Comparison of ENCODE assay signal across 8 mouse cellular contexts in genomic region chr5:140332519-140332918, GRCm38 (mm10). TPM values are rescaled to one million over a fixed set of nuclear protein-coding genes. Genes with fewer than 3 reads are reported as not detected.
A peak's percentile ranks its signal among the peaks of the same experiment; 100 is the strongest.
DNase-seq lines count a peak whose midpoint lies in the region; ATAC-seq and TF ChIP-seq lines count a peak whose summit lies in the region.

No protein-coding gene starts in this region.

- WGBS in kidney, embryonic 16.5 days = 52% methylated on average over 4 of the region's 4 CpGs

- H3K27ac ChIP-seq in kidney, embryonic 16.5 days (ENCODE audit: low read length) = peak overlapping the region; percentile 96
- no peak overlapping the region for H3K27ac ChIP-seq in gastrocnemius, adult 2 months

- H3K36me3 ChIP-seq in kidney, embryonic 16.5 days (ENCODE audit: insufficient read depth, low read length) = peaks cover 22% of the 10 kb centered on the region

- peak overlapping the region; percentile 81 for H3K4me3 ChIP-seq in kidney, embryonic 16.5 days (ENCODE audit: low read length)
- H3K4me3 ChIP-seq in gastrocnemius, adult 2 months = no peak overlapping the region

- peaks cover 19% of the 10 kb centered on the region for H3K4me1 ChIP-seq in kidney, embryonic 16.5 days (ENCODE audit: insufficient read depth, low read length)

- no peak for ATAC-seq in kidney, embryonic 16.5 days (ENCODE audit: low FRiP score, low TSS enrichment)
- 0 out of 2 replicates have a peak, but pooled peaks have one; percentile 22 for ATAC-seq in megakaryocyte-erythroid progenitor cell, adult 5-6 weeks (replicated peaks; ENCODE audit: low FRiP score, low TSS enrichment, poor library complexity, severe bottlenecking)

- H3K9ac ChIP-seq in kidney, embryonic 16.5 days (replicated peaks; ENCODE audit: low read length) = peak overlapping the region; percentile 37; the same call in 1 of the 2 replicates

- peak overlapping the region; percentile 83 for H3K4me2 ChIP-seq in kidney, embryonic 16.5 days (replicated peaks; ENCODE audit: low read depth, low read length)

- no peak for TF ChIP-seq CTCF in gastrocnemius, adult 2 months (IDR thresholded peaks at IDR 0.05)

- no peaks in the 10 kb centered on the region for H3K27me3 ChIP-seq in kidney, embryonic 16.5 days (ENCODE audit: insufficient read depth, low read length)

- DNase-seq in kidney, postnatal 14 days = no peak
- DNase-seq in Muller cell, postnatal 12 days (ENCODE audit: inconsistent ontology term) = peak; percentile 14
- peak; percentile 31 for DNase-seq in induced T-regulatory cell, adult 2 months (ENCODE audit: low read depth)
- no peak for DNase-seq in cerebellum, postnatal 4 days (ENCODE audit: low spot score in 2 of 2)
- DNase-seq in gastrocnemius, adult 2 months = no peak
- DNase-seq in cerebellum, adult 9-10 months = no peak

- intact Hi-C loops in gastrocnemius, adult 2 months (cut with DNase I) = loop anchor here (5.0 kb wide), 1 partner anchor 55 kb away; the partner anchor contains the start of gene Snx8

- H3K9me3 ChIP-seq in kidney, embryonic 16.5 days (ENCODE audit: low read length) = no peaks in the 10 kb centered on the region

RNA-seq across cellular contexts. Expression of gene Mrm2, which starts 0.8 kb away (rescaled TPM):
- 22.0 and 23.9 TPM in 2 replicates for polyA plus RNA-seq in kidney, embryonic 16.5 days (2015; fragmentation: Nextera tagmentation; extraction: Ambion mirVana)
- total RNA-seq in megakaryocyte-erythroid progenitor cell, adult 5-6 weeks (2014; fragmentation: Nextera tagmentation) = 13.5 and 15.0 TPM in 2 replicates
- 6.0 and 10.0 TPM in 2 replicates for total RNA-seq in megakaryocyte-erythroid progenitor cell, adult 5-6 weeks (2017)
- 1 to 10 TPM; 6.0 to 9.0 TPM for total RNA-seq in gastrocnemius, adult 2 months (2021)

RNA-seq across cellular contexts. Expression of gene Nudt1, which starts 11.1 kb away (rescaled TPM):
- 55.2 and 58.1 TPM in 2 replicates for polyA plus RNA-seq in kidney, embryonic 16.5 days (2015; fragmentation: Nextera tagmentation; extraction: Ambion mirVana)
- total RNA-seq in megakaryocyte-erythroid progenitor cell, adult 5-6 weeks (2014; fragmentation: Nextera tagmentation) = 24.4 and 45.5 TPM in 2 replicates
- total RNA-seq in megakaryocyte-erythroid progenitor cell, adult 5-6 weeks (2017) = 58.2 and 65.2 TPM in 2 replicates
- 1 to 10 TPM; 4.9 to 8.2 TPM for total RNA-seq in gastrocnemius, adult 2 months (2021)

RNA-seq across cellular contexts. Expression of gene Mad1l1, which starts 11.2 kb away (rescaled TPM):
- 51.6 and 52.4 TPM in 2 replicates for polyA plus RNA-seq in kidney, embryonic 16.5 days (2015; fragmentation: Nextera tagmentation; extraction: Ambion mirVana)
- total RNA-seq in megakaryocyte-erythroid progenitor cell, adult 5-6 weeks (2014; fragmentation: Nextera tagmentation) = 30.4 and 34.2 TPM in 2 replicates
- total RNA-seq in megakaryocyte-erythroid progenitor cell, adult 5-6 weeks (2017) = 61.6 and 66.9 TPM in 2 replicates
- total RNA-seq in gastrocnemius, adult 2 months (2021) = 1 to 10 TPM; 7.2 to 9.0 TPM

RNA-seq across cellular contexts. Expression of gene Snx8, which starts 56.5 kb away (rescaled TPM):
- 31.9 and 32.4 TPM in 2 replicates for polyA plus RNA-seq in kidney, embryonic 16.5 days (2015; fragmentation: Nextera tagmentation; extraction: Ambion mirVana)
- total RNA-seq in megakaryocyte-erythroid progenitor cell, adult 5-6 weeks (2014; fragmentation: Nextera tagmentation) = 4.3 and 11.1 TPM in 2 replicates
- 6.6 and 8.6 TPM in 2 replicates for total RNA-seq in megakaryocyte-erythroid progenitor cell, adult 5-6 weeks (2017)
- 1 to 10 TPM; 8.0 to 9.5 TPM for total RNA-seq in gastrocnemius, adult 2 months (2021)

Comparison
In these comparisons a context has a peak if more than half of its experiments do, and no peak if none do; other contexts are left out.
1. DNase-seq: peak in Muller cell, postnatal 12 days (single experiment) and induced T-regulatory cell, adult 2 months (single experiment); none in kidney, postnatal 14 days (single experiment), cerebellum, postnatal 4 days (0 of 2), gastrocnemius, adult 2 months (single experiment) and cerebellum, adult 9-10 months (single experiment).